Mouse (Mus musculus): ENCODE measurements around the gene Osbpl10.
A peak's percentile ranks its signal among the peaks of the same experiment; 100 is the strongest.

Osbpl10 gene

GRCm38 (mm10) chr9:115075191-115075590, 96.8 kb downstream of the Osbpl10 start:
- DNase-seq (ENCODE audit: low spot score in 2 of 2) = no peak

- peak; percentile 28 to 50 for DNase-seq (ENCODE audit: low spot score in 2 of 2)
Observed at GRCm38 (mm10) chr9:115088295-115088993, 110.1 kb downstream of the Osbpl10 start.

DNA sequence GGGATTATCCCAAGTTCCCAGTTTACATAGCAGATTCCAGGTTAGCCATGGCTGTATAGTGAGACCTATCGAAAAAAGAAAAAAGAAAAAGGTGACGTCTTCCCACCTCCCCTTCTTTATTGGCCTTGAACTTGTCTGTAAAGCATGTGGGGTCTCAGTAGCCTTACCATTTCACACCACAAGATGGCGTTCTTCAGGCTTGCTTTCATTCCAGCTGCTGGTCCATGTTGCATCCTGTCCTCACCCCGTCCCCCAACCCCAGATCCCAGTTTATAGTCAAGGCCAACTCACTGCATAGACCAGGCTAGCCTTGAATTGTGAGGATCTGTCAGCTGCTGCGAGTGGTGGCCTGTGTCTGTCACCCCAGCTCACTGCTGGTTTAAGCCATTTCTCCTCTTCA, 111.3 kb downstream of the Osbpl10 start:
- DNase-seq (ENCODE audit: low spot score in 2 of 2) = no peak

GRCm38 (mm10) chr9:115096481-115096880, 118.1 kb downstream of the Osbpl10 start:
- no peak for DNase-seq (ENCODE audit: low spot score in 2 of 2)

- DNase-seq (ENCODE audit: low spot score in 2 of 2) = no peak
Observed at GRCm38 (mm10) chr9:115097340-115097739, 119.0 kb downstream of the Osbpl10 start.

GRCm38 (mm10) chr9:115100181-115100915, 122.0 kb downstream of the Osbpl10 start:
- DNase-seq (ENCODE audit: low spot score in 2 of 2) = no peak

- DNase-seq (ENCODE audit: low spot score in 2 of 2) = no peak
Observed at GRCm38 (mm10) chr9:115107430-115107829, 129.1 kb downstream of the Osbpl10 start.

DNA sequence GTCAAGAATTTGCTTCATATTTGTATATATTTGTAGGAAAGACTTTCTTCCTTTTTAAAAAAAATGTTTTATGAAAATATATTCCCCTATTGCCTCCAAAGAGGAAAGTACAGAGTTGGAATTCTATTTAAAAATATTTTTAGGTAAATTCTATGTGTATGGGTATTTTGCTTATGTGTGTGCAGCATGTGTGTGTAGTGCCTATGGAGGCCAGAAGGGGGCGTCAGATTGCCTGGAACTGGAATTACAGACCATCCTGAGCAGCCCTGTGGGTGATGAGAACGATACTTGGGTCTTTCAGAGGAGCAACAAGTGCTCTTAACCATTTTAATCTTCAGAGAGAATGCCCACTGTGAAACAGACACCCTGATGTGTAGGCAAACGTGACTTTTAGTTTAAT, 132.3 kb downstream of the Osbpl10 start:
- DNase-seq (ENCODE audit: low spot score in 2 of 2) = no peak

GRCm38 (mm10) chr9:115117314-115117713, 138.9 kb downstream of the Osbpl10 start:
- DNase-seq (ENCODE audit: low spot score in 2 of 2) = no peak

- no peak for DNase-seq (ENCODE audit: low spot score in 2 of 2)
Observed at GRCm38 (mm10) chr9:115120276-115120675, 141.9 kb downstream of the Osbpl10 start.

DNA sequence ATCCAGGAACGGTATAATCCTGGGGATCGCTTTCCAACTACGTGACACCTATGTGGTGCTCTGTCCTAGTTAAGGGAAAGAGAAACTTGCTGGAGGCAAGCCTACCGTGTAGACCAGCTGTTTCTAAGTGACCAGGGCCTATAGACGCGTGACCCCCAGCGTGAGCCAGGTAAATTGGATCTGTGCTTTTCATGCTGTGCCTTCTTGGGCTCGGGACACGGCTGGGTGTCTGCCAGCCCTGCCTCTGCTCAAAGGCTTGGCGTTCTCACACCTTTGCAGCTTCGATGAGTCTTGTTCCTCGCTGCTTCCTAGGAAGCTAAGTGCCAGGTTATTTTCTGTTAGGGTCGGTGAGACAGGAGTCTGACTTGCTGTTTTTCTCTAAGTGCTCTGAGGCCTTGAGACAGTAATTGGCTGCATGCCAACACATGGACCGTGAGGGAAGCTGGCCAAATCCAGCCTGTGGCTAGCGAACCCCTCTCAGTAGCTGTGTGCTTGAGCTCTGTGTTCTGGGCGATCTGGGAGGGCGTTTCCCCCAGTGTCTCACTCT, 142.4 kb downstream of the Osbpl10 start:
- DNase-seq (ENCODE audit: low spot score in 2 of 2) = peak; percentile 16 to 30

GRCm38 (mm10) chr9:115127342-115127741, 149.0 kb downstream of the Osbpl10 start:
- no peak for DNase-seq (ENCODE audit: low spot score in 2 of 2)

DNA sequence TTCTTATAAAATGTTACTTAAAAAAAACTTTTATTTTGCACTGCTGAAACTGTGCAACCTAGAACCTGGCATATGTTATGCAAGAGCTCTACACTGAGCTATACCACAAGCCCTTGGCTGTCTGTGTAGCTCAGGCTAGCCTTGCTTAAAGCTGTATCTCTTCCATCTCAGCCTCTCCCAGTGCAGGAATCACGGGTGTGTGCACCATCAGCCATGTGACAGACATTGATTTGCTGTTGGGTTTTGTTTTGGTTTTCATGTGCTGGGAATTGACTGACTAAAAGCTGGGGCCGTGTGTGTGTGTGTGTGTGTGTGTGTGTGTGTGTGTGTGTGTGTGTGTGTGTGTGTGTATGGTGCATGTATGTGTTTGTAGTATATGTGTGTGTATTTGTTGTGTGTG, 155.6 kb downstream of the Osbpl10 start:
- DNase-seq (ENCODE audit: low spot score in 2 of 2) = no peak

DNA sequence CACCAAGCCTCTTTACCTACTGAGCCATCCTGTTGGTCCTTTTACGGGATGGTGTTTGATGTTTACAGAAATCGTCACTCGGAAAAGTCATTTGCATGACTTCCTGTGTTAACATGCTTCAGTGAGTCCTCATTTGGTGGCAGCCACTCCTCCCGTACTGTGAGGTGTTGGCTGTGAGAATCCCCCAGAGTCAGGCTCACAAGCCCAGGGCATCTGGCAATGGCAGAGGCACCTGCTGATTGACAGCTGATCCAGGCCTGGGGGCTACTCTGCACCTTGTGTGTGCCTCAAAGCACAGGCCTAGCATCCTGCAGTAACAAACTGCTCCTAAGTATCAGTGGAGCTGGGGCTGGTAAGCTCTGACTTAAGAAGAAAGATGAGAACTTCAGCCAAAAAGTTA, 156.4 kb downstream of the Osbpl10 start:
- DNase-seq (ENCODE audit: low spot score in 2 of 2) = no peak

DNA sequence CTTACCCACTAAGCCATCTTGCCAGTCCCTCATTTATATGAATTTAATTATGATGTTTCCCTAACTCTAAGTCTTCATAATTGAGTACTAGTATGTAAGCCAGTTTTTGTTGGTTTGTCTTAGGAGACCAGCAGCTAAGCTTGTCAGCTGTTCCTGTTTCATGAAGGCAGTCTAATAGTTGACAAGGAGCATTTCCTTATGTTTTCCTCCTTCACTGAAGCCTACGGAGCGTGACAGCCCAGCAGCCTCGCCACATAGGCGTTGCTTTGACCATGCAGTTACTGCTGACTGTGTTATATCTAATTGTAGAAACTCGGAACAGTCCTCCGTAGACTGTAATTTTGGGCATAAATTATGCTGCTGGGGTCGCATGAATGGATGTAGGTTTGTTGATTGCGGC, 157.0 kb downstream of the Osbpl10 start:
- no peak for DNase-seq (ENCODE audit: low spot score in 2 of 2)

DNA sequence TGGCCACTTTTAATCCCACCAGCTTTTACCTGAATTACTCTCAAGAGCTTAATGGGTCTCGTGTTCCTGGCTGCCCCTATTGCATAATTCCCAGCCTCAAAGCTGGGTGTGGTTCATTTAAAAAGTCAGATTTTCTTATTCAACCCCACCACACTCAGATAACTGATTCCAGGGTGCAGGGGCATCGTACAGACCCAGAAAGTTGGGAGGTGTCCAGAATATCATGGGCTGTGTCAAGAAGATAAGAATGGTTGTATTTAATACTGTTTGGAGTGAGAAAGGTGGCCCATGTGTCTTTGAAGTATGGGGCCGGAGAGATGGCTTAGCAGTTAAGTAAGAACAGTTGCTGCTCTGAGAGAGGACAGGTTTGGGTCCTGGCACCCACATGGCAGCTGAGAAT, 159.5 kb downstream of the Osbpl10 start:
- no peak for DNase-seq (ENCODE audit: low spot score in 2 of 2)

DNA sequence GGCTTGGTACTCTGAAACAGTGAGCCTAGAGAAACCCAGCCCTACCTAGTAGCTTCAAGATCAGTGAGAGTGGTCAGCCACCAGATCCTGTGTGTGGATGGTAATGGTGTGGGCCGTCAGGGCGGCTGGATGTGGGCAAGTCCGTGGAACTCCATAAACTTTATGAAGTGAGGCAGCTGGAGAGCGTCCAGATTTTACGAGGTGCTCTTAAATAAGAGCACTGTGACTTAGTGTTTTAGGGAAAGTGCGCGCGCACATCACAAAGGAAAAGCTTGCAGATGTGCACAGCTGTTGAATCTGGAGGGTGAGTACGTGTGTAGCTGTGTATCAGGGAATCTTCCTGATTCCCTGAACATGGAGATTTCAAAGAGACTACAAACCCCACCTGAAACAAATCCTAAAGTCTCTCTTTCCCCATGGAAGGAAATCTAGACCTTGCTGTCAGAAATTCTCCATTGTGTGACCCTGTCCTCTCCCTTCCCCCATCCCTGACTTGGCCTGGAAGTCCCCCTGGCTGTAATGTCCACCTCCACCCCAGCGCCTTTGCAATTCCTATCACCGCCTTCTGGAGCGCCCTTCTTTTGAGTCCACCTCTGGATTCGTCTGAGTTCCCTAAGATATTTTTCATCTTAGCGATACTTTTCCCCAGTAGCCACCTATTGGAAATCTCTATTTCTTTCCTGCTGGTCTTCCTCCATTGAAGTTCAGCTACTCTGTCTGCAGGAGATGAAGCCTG, 161.4 kb downstream of the Osbpl10 start:
- DNase-seq (ENCODE audit: low spot score in 2 of 2) = no peak

- DNase-seq (ENCODE audit: low spot score in 2 of 2) = no peak
Observed at GRCm38 (mm10) chr9:115147141-115147540, 168.8 kb downstream of the Osbpl10 start.

DNA sequence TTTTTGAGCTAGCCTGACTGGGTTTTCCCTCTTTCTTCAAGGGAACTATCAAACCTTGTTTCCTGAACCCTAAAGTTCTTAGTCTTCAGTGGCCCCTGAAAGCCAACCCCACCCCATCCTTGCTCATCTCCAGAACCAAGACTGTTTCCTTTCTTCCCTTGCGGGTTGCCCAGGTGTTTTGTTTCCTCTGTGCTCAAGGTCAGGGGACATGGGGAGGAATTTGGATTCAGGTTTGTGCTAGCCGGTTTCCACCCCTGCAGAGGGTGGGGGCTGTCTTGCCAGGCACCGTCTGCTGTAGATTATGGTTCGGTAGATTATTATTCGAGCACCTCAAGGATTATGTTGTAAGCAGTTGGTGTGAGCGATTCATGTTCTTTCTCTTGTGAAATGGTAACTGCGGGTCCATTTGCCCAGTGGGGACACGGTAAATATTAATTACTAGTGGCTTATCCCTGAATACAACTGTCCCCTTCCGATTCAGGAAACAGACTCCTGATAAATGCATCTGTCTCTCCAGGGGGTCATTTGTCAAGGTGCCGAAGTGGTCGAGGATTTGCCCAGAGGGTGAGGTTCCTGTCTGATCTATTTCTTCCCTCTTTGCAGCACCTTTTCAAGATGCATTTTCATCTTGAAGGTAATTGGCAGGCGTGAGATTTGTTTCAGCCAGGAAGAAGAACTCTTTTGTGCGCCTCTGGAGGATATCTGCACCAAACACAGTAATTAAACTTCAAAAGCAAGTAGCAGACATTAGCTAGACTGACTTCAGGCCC, 169.4 kb downstream of the Osbpl10 start:
- no peak for DNase-seq (ENCODE audit: low spot score in 2 of 2)

GRCm38 (mm10) chr9:115149011-115149756, 170.8 kb downstream of the Osbpl10 start:
- DNase-seq (ENCODE audit: low spot score in 2 of 2) = no peak

GRCm38 (mm10) chr9:115161591-115161990, 183.2 kb downstream of the Osbpl10 start:
- peak in 1 of 2 experiments; percentile 40 for DNase-seq (ENCODE audit: low spot score in 2 of 2)

Data from right cerebral cortex, postnatal 36 days (tissue).